Mouse (Mus musculus) thymus, postnatal 0 days (tissue): ENCODE data around the gene Gm49405. TPM values are rescaled to one million over a fixed set of nuclear protein-coding genes. Genes with fewer than 3 reads are reported as not detected.
A peak's percentile ranks its signal among the peaks of the same experiment; 100 is the strongest.
"Not testable (repeated sequence)": the region's sequence is repeated elsewhere in the genome, so short reads cannot be mapped to it uniquely, and the experiment has no call there.

Experiments
- DNase-seq: peaks from one replicate; pipeline ENCODE4 v3.0.0-alpha.2; 2015; ENCODE audit warnings: low spot score
- polyA plus RNA-seq: library from polyadenylated mRNA; unstranded; fragments of >200 nt; fragmentation: Nextera tagmentation; extraction: Ambion mirVana; gene quantifications from 2 replicates; pipeline ENCODE4 v1.2.1, GENCODE M21; 2015

Gm49405 gene
- 0.98 and 1.6 TPM in 2 replicates for polyA plus RNA-seq

DNA sequence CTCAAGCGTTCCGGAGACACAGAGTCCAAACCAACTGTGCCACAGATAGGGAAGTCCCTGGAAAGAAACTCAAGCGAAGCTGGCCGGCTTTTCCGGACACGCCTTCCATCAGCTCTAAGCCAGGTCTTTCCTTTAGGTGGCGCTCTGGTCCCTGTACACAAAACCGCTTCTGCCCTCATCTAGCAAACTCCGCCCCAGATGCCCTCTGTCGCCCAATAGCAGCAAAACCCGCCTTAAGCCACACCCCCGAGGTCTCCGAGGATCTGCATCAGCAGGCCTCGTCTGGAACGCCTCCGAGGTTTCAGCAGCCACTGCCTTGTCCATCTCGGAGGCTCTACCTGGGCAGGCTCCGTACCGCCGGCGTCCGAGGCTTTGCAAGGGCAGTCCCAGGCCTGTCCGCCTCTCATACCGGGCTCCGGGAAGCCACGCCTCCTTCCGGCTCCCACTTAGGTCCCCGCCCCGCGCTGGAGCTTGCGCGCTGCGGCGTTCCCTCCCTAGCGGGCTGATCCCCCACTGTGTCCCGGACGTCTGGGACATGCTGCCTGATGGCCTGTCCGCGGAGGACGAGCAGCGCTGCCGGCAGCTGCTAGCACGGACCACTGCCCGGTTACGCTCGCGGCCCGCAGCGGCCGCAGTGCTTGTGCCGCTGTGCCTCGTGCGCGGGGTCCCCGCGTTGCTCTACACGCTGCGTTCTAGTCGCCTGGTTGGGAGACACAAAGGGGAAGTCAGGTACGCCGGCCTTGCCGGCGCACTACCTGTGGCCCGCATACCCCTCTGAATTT is at the start of gene Gm49405, which contains the start of gene Nudt8:
Gm49405 (plus strand) TSS at position 508 of the 782 bp plus-strand sequence.
Nudt8 (plus strand) TSS at position 462 of the 782 bp plus-strand sequence.
- peak; percentile 96 for DNase-seq

DNA sequence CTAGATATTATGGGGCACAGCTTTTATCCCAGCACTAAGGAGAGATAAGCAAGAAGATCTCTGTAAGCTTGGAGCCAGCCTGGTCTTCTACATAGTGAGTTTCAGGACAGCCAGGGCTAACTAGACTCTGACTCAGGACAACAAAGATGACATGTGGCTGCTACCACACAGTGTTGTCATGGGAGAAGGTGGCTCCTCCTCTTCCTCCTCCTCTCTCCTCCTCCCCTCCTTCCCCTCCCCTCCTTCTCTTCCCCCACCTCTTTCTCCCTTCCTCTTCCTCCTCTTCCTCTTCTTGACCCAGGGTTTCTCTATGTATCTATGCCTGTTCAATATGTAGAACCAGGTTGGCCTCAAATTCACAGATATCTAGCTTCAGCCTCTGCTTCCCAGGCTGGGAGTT is 49.0 kb upstream of the Gm49405 start:
- no peak for DNase-seq

DNA sequence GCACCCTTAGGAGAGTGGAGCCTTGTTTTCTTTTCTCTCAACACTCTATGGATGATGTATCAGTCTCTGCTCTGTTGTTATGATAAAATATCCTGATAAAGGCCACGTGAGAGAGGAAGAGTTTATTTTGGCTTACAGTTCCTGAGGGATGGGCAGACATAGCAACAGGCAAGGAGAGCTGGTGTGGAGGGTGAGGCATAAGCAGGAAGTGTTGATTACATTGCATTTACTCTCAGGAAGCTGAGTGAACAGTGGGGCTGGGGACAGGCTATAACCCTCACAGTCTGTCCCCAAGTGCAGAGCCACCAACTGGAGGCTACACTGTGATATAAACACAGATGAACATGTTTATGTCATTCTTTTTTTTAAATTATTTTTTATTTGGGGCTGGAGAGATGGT is 48.3 kb upstream of the Gm49405 start:
- no peak for DNase-seq

DNA sequence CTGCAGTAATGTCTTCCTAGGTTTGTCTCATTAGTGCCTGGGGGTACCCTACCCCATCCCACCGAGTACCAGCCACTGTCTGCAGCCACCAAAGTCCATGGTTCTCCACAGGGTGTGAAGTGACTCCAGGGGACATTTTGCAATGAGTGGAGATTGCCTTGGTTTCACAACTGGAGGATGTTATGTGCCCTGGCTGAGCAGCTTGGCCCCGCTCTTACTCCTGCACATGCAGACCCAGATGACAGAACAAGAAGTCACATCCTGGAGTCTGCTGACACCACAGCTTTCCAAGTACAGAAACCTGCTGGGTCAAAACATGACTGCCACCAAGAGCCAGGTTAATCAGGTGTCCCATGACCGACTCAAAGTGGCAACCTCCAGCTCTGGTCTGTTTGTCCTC is 45.4 kb upstream of the Gm49405 start:
- no peak for DNase-seq

DNA sequence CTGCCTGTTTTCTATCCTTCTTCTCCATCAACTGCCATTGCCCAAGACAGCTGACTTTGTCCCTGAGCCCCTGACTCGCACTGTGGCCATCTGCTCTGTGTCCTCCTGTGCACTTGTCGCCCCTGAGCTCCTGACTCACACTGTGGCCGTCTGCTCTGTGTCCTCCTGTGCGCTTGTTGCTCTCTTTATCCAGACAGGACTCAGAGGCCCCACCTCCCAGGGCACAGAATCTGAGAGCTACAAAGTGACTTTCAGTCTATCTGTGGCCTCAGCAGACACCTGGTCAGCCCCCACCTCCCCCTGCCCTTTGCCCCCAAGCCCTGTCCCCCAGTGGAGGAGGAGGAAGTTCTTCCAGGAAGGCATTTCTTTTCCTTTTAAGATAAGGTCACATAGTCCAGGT is 44.6 kb upstream of the Gm49405 start:
- DNase-seq: no peak

DNA sequence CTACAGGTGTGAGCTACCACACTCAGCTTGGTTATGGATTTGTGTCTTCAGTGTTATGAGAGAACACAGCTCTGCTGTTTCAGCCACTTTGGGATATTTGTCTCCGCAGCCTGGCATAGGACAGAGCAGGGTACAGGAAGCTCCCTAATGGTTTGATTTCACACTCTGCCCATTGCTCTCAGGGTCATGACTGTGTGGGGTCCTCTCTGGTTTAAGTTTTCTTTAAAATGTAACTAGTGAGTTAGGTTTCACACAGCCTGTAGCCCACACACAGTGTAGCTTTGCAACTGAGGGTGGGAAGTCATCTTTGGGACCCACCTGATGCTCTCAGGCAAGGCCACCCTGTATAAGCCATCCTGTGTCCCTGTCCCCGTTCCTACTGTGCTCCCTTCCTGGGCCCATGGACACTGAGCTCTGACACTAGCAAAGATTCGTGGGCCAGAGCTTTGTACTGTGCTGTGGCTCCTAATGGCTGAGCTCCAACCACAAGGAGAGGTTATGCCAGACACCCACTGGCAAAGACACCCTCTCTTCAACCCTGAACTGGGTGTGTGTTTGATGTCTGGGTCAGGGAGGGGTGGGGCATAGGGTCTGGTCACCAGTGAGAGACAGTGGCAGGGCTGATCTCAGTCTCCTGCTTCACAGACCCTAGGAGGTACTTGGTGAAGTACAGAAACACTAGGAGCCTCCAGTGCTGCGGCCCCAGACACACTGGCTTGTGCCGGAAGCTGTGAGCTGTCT is 43.0 kb upstream of the Gm49405 start:
- DNase-seq: not testable (repeated sequence)

DNA sequence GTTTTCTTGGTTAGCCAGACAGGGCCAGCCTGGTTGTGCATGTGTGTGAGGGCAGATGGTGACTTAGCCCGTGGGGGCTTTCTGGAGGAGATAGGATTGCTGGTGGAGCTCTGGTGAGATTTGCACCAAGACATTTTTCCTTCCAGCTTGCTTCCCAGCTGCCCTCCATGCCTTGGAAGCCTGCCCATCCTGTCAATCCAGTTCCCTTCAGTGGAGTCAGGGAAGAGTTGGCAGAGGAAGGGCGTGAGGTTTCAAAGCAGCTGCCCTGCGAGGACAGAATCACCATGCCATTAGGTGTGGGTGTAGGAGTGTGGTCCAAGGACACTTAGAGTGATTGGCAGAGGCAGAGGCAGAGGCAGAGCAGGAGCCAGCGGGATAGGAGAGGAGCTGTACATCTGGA is 42.0 kb upstream of the Gm49405 start, which contains the start of gene Aldh3b3:
Aldh3b3 (plus strand) TSS at position 176 of the 400 bp plus-strand sequence.
- DNase-seq: no peak

DNA sequence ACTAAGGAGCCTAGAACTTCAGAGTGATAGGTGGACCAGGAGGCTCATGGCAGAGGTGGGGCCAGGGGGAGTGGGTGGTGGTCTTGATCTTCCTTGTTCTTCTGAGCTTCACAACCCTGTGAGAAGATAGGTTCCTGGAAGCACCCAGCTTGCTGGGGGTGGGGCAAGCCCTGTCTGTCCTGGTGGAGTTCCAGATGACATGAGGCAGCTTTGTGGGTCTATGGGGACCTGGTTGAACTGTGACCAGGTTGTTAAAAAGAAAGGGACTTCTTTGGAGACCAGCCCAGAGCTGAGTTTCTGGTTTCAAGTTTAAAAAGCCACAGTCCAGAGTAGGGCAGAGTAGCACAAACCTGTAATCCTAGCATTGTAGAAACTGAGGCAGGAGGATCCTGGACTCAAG is 41.4 kb upstream of the Gm49405 start:
- no peak for DNase-seq

DNA sequence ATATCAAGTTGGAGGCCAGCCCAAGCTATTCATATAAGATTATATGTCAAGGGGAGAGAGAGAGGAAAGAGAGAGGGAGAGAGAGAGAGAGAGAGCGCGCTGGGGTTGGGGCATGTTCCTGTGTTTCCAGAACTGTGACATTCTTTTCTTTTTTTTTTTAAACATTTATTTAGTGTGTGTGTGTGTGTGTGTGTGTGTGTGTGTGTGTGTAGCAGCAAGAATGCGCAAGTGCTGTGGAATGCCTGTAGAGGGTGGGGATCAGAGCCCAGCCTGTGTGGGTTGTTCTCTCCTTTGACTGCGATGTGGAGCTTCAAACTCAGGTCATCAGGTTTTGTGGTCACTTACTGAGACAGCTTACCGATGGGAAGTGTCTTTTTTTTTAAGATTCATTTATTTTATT is 40.2 kb upstream of the Gm49405 start:
- no peak for DNase-seq

DNA sequence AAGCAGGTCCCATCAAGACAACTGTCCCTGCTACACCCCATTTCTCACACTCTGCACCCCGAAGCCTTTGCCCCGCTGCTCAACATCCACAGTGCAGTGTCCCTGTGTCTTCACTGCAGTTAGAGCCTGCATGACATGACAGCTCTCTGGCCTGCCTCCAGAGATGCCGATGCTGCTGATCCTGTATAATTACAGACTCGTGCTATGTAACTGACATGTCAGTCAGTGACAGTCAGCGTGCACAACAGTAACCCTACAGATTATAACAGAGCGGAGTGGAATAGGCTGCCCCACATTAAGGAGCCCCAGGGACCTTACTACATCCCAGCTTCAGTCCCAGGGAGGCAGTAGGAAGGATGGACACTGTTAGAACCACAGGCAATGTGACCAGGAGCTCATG is 38.6 kb upstream of the Gm49405 start:
- not testable (repeated sequence) for DNase-seq

DNA sequence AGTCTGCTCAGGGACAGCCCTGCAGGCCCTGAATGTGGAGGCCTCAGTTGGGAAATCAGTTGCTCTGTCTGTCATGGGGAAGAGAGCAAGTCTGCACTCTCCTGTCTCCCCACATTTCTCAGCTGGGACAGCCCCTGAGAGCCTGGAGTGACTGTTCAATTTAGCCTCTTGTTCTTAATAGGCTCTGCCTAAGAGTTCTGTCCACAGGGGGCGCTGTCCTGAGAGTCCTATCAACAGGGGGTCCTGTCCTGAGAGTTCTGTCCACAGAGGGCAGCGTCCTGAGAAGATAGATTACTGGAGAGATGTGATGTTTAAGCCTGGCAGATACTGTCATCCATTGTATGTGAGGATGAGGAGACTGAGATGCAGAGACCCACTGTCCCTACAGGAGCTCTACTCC is 38.0 kb upstream of the Gm49405 start:
- DNase-seq: no peak

DNA sequence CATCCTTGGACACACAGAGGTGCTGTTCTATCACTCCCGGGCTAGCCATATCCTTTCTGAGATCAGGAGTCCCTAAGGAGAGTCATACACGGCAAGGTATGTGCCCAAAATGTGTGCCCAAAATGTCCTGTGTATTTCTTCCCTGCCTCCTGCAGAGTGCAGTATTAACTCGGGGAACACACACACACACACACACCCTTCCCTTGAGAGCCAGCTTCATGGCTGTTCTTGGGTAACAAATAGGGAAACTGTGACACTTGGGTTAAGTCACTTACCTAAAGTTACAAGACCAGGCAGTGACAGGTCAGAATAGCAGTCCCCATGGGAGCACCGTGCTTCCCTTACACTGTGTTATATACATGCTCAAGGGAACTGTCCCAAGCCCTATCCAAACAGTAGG is 36.4 kb upstream of the Gm49405 start:
- no peak for DNase-seq

DNA sequence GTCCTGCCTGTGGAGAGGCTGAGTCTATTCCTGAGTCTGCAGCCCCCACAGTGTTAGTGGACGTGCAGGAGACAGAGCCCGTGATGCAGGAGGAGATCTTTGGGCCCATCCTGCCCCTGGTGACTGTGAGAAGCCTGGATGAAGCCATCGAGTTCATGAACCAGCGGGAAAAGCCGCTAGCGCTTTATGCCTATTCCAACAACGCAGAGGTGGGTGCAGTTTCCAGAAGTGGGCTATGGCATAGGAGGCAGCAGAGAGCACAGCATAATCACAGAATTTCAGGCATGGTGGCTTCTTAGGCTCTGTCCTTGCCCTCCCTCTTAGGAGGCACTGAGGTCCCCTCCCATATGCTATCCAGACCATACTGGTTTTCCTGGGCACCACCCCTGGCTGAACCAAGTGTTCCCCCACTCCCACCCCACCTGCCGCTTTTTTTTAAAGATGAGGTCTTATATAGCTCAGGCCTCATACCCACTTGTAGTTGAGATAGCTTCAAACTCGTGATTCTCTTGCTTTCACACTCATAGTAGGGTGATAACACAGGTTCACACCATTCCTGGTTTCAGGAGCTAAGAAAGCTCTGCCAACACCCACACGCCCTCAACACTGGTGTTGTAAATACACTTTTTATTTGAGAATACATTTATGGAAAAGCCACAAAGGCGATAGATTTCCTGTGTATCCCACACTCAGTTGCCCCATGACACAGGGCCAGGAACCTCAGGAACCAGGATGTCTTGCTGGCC is 33.9 kb upstream of the Gm49405 start:
- no peak for DNase-seq

DNA sequence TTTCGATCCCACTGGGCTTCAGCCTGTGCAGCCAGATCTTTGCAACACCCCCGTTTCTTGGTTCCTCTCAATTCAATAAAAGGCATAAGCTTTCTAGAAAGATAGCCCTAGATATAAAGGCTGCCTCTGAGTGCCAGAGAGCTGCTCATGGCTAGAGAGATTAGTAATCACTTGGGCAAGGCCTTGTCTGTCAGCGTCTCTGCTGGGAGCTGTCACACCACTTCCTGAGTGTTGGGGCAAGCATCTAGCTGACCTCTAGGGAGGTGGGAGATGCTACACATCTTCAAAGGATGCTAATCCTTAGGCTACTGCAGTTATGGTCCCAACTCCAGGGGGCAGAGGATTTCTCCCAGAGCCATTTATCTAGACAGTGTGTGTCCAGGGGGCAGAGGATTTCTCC is 33.2 kb upstream of the Gm49405 start:
- no peak for DNase-seq

DNA sequence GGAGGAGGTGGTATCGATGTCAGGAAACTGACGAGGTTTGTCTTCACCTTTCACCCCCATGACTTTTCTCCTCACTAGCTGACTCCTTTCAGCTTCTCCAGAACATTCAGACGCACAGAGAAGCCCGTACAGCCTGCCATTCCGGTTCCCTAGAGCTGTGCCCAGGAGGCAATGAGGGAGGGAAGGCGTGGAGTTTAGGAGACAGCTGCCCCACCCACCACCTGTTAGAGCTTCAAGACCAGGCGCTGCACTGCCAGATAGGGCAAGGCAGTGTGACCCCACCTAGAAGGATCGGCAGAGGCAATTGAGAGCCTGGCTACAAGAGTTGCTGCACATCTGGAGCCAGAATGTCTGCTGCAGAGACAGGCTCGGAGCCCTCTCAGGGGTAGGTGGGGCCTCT is 28.2 kb upstream of the Gm49405 start, which contains the start of gene Aldh3b2:
Aldh3b2 (plus strand) TSS at position 100 of the 400 bp plus-strand sequence.
- no peak for DNase-seq

DNA sequence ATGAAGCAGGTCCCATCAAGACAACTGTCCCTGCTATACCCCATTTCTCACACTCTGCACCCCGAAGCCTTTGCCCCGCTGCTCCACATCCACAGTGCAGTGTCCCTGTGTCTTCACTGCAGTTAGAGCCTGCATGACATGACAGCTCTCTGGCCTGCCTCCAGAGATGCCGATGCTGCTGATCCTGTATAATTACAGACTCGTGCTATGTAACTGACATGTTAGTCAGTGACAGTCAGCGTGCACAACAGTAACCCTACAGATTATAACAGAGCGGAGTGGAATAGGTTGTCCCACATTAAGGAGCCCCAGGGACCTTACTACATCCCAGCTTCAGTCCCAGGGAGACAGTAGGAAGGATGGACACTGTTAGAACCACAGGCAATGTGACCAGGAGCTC is 25.8 kb upstream of the Gm49405 start:
- DNase-seq: not testable (repeated sequence)

DNA sequence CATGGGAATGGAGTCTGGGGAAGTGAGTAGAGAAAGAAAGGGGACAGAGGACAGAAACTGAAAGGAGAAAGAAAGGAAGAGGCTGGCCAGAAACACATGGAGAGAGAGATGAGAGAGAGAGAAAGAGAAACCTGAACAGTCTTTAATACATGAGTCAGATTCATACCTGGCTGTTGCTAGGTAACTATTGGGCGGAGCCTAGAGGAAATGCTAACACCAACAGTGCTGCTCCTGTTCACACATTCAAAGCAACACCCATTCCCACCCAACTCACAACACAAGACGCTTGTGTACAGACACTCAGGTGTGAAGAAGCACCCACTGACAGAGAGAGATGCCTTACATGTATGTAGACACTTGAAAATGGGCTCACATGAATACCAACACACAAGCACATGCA is 24.6 kb upstream of the Gm49405 start:
- DNase-seq: no peak

DNA sequence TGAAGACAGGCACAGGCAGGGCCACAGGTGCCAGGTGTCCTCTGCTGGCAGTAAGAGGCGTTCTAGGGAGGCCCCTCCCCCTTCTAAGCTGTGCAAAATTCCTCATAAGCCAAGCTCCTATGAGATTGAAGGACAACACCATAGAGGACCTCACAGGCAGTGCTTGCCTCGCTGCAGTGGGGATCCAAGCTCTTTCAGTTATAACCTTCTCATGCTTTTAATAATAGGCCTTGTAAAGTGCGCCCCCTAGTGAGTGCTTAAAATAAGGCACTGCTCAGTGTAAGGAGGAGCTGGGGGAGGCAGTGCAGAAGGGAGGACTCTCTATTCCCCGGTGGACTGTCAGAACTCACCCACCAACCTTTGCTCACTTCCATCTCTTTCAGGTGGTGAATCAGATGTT is 20.1 kb upstream of the Gm49405 start:
- DNase-seq: peak; percentile 87

DNA sequence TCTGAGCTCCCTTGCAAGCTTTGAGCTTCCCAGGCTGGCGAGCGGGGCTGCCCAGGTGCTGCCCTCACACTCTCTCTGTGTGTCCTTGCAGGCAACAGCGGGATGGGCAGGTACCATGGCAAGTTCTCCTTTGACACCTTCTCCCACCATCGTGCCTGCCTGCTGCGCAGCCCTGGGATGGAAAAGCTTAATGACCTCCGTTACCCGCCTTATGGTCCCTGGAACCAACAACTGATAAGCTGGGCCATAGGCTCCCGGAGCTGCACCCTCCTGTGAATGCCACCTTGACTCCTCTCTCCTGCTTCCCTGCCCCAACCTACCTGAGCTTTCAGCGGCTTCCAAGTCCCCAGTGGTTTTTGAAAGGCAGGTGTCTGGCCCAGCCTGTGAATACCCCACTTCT is 19.5 kb upstream of the Gm49405 start:
- no peak for DNase-seq

DNA sequence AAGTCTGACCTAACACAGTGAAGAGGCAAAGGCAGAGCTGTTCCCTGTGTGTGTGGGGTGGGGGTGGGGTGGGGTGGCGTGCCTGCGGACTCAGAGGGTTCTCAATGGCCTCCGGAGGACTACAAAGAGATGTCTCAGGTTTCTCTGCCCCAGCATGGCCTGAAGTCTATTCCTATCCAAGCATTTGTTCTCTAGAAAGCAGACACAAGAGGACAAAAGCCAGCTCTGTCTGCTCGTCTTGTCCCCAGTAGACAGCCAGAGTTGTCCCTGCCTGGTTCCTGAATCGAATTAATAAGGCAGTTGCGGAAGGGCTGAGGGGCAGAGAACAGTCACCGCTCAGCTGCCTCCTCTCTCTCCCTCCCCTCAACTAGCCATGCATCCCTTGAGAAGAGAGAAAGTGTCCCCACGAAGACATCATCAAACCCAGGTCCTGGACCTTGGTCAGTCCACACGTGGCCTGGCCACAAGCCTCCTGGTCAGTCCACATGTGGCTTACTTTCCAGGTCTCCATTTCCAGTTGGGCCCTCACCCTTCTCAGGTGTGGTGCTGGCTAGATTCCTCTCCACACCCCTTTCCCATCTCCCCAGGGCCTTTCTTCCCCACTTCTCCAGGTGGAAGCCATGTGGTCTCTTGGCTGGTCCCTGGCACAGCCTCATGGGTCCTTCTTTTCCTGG is 16.8 kb upstream of the Gm49405 start:
- no peak for DNase-seq

DNA sequence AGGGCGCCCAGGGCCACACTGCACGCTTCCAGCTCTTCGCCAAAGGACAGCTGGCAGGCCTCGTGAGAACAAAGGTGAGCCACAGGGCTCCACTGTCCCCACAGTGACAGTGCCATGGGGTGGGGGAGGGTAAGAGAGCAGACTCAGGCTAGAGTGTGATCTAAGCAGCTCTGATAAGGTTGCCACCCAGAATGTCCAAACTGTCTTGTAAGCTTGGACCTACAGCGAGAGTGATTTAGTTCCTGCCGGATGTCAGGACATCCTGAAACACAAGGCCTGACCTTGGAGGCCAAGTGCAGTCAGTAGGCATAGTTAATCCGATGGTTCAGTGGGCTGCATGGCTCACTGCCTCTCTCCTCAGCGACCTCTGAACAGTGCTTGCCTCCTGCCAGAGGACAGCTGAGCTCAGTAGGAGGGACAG is 15.2 kb upstream of the Gm49405 start:
- DNase-seq: peak; percentile 23
